Mouse (Mus musculus) embryonic fibroblast, embryonic 13.5 days (primary cell): ENCODE measurements around the gene Basp1.

Experiments
- CTCF ChIP-seq: IDR thresholded peaks from 2 replicates; pipeline ENCODE4 v1.5.1; 2011; ENCODE audit warnings: mild to moderate bottlenecking, control low read depth, low read length, moderate library complexity, borderline replicate concordance; ENCODE audit not compliant: insufficient read depth
- POLR2A ChIP-seq: IDR thresholded peaks from 2 replicates; pipeline ENCODE4 v1.6.1; 2011; ENCODE audit warnings: low read depth, mild to moderate bottlenecking, control low read depth, low read length, moderate library complexity

DNA sequence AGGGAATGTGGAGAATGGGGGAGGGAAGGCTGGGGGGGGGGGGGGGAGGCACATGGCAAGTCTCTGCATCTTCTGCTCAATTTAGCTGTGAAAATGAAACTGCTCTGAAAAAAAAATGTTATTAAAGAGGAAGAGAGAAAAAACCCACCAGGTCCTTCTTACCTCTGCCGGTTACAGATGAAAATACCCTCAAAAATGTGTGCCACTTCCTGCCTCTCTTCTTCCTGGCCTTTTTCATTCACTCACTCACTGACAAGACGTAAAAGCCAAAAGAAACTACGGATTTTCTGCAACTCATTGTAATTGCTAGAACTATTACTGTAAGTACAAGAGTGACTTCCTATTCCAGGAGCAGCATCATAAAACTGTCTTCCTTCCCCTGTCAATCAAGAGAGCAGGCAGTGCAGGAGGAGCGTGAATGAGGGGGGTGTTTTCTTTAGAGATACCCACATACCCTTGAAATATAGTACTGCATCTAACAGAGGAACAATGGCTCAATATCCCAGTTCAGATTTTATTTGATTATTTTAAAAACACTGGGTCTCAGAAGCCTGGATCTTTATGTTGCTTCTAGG, 21.0 kb downstream of the Basp1 start:
- no peak for TF ChIP-seq CTCF
- TF ChIP-seq POLR2A: no peak
